ENCODE assay signal across 1 mouse cellular context in the genomic region with DNA sequence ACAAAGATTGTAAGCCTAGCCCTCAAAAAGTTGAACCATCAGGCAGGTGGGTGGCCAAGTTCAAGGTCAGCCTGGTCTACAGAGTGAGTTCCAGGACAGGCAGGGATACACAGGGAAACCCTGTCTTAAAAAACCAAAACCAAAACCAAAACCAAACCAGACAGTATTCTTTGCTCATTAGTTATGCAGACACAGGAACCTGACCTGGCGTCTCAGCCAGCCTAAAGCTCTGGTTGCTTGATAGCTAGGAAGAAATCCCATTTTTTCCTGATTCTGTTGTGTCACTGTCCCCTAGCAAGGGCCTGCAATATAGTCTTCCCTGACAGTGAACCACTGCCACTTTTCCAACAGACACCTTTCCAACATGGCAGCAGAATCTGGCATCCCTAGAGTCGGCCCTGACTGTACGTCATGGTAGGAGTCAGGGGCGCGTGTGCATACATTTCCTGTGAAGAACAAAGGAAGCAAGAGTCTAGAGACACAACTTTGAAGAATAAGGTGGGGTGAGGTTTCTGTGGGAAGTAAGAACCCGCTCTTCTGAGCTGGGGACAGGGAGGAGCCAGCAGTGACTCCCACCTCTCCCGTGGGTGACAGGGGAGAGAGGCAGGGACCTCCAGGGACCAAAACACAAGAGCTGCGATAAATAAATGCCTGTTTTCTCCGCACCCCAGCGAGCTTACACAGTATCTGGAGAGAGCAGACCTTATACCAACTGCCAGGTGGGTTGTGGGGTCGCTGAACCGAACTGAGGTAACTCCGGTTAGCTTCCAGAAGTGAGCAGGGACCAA.
TF ChIP-seq lines count a peak whose summit lies in the region.

No protein-coding gene starts in this region.

TF ChIP-seq in MEL, 35 proteins besides CTCF, POLR2A, EP300 and RAD21:
- TF ChIP-seq ZKSCAN1 (IDR thresholded peaks at IDR 0.05; ENCODE audit: low read depth, low read length) (no peak), MXI1 (IDR thresholded peaks at IDR 0.05; ENCODE audit: low read depth, low read length) (no peak), TCF12 (IDR thresholded peaks at IDR 0.05; ENCODE audit: low read depth, low read length) (no peak), CHD2 (IDR thresholded peaks at IDR 0.05; ENCODE audit: low read length) (no peak), GABPA (IDR thresholded peaks at IDR 0.05; ENCODE audit: low read depth, low read length) (no peak), HCFC1 (IDR thresholded peaks at IDR 0.05; ENCODE audit: low read depth, low read length) (no peak), SIN3A (IDR thresholded peaks at IDR 0.05; ENCODE audit: low read length) (no peak), JUND (IDR thresholded peaks at IDR 0.05; ENCODE audit: low read depth, low read length) (no peak), ZNF384 (IDR thresholded peaks at IDR 0.05; ENCODE audit: low read depth, low read length) (no peak), MAZ (IDR thresholded peaks at IDR 0.05; ENCODE audit: low read depth, low read length) (no peak), BHLHE40 (IDR thresholded peaks at IDR 0.05; ENCODE audit: borderline replicate concordance, low read depth, low read length) (no peak), MEF2A (IDR thresholded peaks at IDR 0.05; ENCODE audit: extremely low read depth, insufficient replicate concordance, low read depth, low read length, poor library complexity, severe bottlenecking) (no peak), GATA1 (IDR thresholded peaks at IDR 0.05; ENCODE audit: low read depth, low read length) (no peak), ELF1 (IDR thresholded peaks at IDR 0.05; ENCODE audit: low read depth, low read length) (no peak), MYB (IDR thresholded peaks at IDR 0.05; ENCODE audit: low read depth, low read length) (no peak), TAL1 (IDR thresholded peaks at IDR 0.05; ENCODE audit: low read length) (no peak), NRF1 (IDR thresholded peaks at IDR 0.05; ENCODE audit: insufficient read depth, low read depth, low read length, poor library complexity, severe bottlenecking) (no peak), POLR2AphosphoS2 (IDR thresholded peaks at IDR 0.05; ENCODE audit: low read length) (no peak), POLR2AphosphoS5 (IDR thresholded peaks at IDR 0.05; ENCODE audit: borderline replicate concordance, low read depth, low read length) (no peak)
